Mouse (Mus musculus) heart, postnatal 0 days (tissue): ENCODE measurements around the gene Lrp3.

ENCODE experiments used
- CTCF ChIP-seq: IDR thresholded peaks from 2 replicates; pipeline ENCODE4 v1.5.1; 2016; ENCODE audit warnings: antibody characterized with exemption, control low read depth, low read depth
- EP300 ChIP-seq: IDR thresholded peaks from 2 replicates; pipeline ENCODE4 v1.6.1; 2016; ENCODE audit warnings: antibody characterized with exemption, low read depth

- TF ChIP-seq CTCF (no peak), EP300 (no peak)
Observed at GRCm38 (mm10) chr7:35234361-35235245, 19.3 kb upstream of the Lrp3 start.
